Mouse (Mus musculus) right cerebral cortex, postnatal 10 days (tissue): ENCODE measurements around the gene Gbgt1.

Experiments used
- DNase-seq, 2 experiments: peaks; one replicate each; pipeline ENCODE4 v3.0.0; 2021; ENCODE audit warnings: low spot score in 2 of 2

Gbgt1 gene

GRCm38 (mm10) chr2:28498431-28498830 lies 1.7 kb downstream of the Gbgt1 start:
- peak; percentile 15 to 19 for DNase-seq

- peak in 1 of 2 experiments; percentile 16 for DNase-seq
These were observed 6.3 kb downstream of the Gbgt1 start for GRCm38 (mm10) chr2:28502987-28503386.

- DNase-seq, result peak; percentile 7 to 10
These were observed 8.0 kb downstream of the Gbgt1 start for GRCm38 (mm10) chr2:28504676-28505075.

GRCm38 (mm10) chr2:28505795-28506194 lies 9.1 kb downstream of the Gbgt1 start, which contains the start of gene Gm10134:
Gm10134 (plus strand) TSS chr2:28506095.
- peak in 1 of 2 experiments; percentile 10 for DNase-seq

GRCm38 (mm10) chr2:28506291-28506690 lies 9.6 kb downstream of the Gbgt1 start:
- peak; percentile 2 to 8 for DNase-seq

- peak in 1 of 2 experiments; percentile 24 for DNase-seq
These were observed 14.9 kb downstream of the Gbgt1 start for GRCm38 (mm10) chr2:28511600-28511999.

GRCm38 (mm10) chr2:28512798-28513401 lies 16.2 kb downstream of the Gbgt1 start, which contains the start of gene Ralgds:
Ralgds (plus strand) TSS chr2:28513125.
- peak; percentile 70 to 75 for DNase-seq

GRCm38 (mm10) chr2:28513431-28514370 lies 17.0 kb downstream of the Gbgt1 start:
- DNase-seq, result peak; percentile 53 to 59

GRCm38 (mm10) chr2:28514489-28514888 lies 17.8 kb downstream of the Gbgt1 start:
- DNase-seq, result peak; percentile 88 to 90

- DNase-seq, result peak; percentile 76 to 79
These were observed 20.7 kb downstream of the Gbgt1 start for GRCm38 (mm10) chr2:28517206-28517909.

GRCm38 (mm10) chr2:28518231-28518630 lies 21.5 kb downstream of the Gbgt1 start:
- DNase-seq, result peak; percentile 89 to 95

- DNase-seq, result peak; percentile 26 to 39
These were observed 23.9 kb downstream of the Gbgt1 start for GRCm38 (mm10) chr2:28520581-28520980.

GRCm38 (mm10) chr2:28521571-28522151 lies 25.0 kb downstream of the Gbgt1 start:
- peak; percentile 74 to 88 for DNase-seq

GRCm38 (mm10) chr2:28522166-28522565 lies 25.5 kb downstream of the Gbgt1 start:
- peak; percentile 29 to 48 for DNase-seq

GRCm38 (mm10) chr2:28523643-28524117 lies 27.0 kb downstream of the Gbgt1 start:
- peak; percentile 93 to 94 for DNase-seq

GRCm38 (mm10) chr2:28524406-28524805 lies 27.7 kb downstream of the Gbgt1 start:
- DNase-seq, result peak in 1 of 2 experiments; percentile 21

GRCm38 (mm10) chr2:28525219-28525942 lies 28.7 kb downstream of the Gbgt1 start:
- DNase-seq, result peak in 1 of 2 experiments; percentile 65

GRCm38 (mm10) chr2:28525943-28526876 lies 29.5 kb downstream of the Gbgt1 start:
- peak in 1 of 2 experiments; percentile 55 for DNase-seq
